Mouse (Mus musculus) liver, postnatal 0 days (tissue): ENCODE results near the gene Tlk2.

Experiments
- CTCF ChIP-seq: sonication (generic); IDR thresholded peaks from 2 replicates; pipeline ENCODE4 v1.5.1; 2016; ENCODE audit warnings: antibody characterized with exemption, low read depth
- EP300 ChIP-seq: IDR thresholded peaks from 2 replicates; pipeline ENCODE4 v1.6.1; 2016; ENCODE audit warnings: antibody characterized with exemption, low read depth, mild to moderate bottlenecking

DNA sequence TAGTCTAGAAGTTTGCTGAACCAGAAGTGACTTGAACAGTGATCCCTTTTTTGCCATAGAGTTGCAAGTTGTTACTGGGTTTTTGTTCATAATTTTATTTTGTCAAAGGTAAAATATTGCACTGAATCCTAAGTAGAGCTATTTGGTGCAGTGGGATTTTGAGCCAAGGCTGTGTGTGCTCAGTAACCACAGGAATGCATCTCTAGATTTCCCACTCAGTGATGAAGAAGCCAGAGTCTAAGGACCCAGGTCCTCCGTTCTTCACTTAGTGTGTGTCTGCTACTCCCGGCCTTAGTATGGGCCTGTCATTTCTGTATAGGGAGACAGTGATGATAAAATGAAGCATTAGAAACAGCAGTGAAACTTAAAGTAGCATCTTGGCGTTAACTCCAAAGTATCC, 86.4 kb downstream of the Tlk2 start:
- TF ChIP-seq CTCF, result no peak
- TF ChIP-seq EP300, result no peak
